Mouse (Mus musculus): ENCODE data around the gene Plscr3. TPM values are rescaled to one million over a fixed set of nuclear protein-coding genes. Genes with fewer than 3 reads are reported as not detected.

The Plscr3 gene
- polyA plus RNA-seq, 1 experiment: 34.2 TPM

GRCm38 (mm10) chr11:69891482-69891881 is 45.3 kb downstream of the Plscr3 start:
- TF ChIP-seq CTCF (IDR thresholded peaks at IDR 0.05; ENCODE audit: borderline replicate concordance, insufficient read depth, low read depth, low read length) (no peak), POLR2A (IDR thresholded peaks at IDR 0.05; ENCODE audit: borderline replicate concordance, insufficient read depth, low read length) (no peak)
- Histone ChIP-seq H3K4me3 (replicated peaks; ENCODE audit: insufficient read depth, low read depth, low read length) (no peak overlapping the region), H3K4me1 (ENCODE audit: control insufficient read depth, insufficient read depth, low read length) (no peaks in the 10 kb centered on the region), H3K27ac (ENCODE audit: insufficient read depth, low read length) (no peak overlapping the region), H3K27me3 (ENCODE audit: control insufficient read depth, insufficient read depth, low read length) (no peaks in the 10 kb centered on the region)
- no peak for DNase-seq
- 36% methylated on average over 4 of the region's 4 CpGs for WGBS

GRCm38 (mm10) chr11:69894671-69895070 is 48.5 kb downstream of the Plscr3 start:
- TF ChIP-seq CTCF (IDR thresholded peaks at IDR 0.05; ENCODE audit: borderline replicate concordance, insufficient read depth, low read depth, low read length): no peak
- no peak for TF ChIP-seq POLR2A (IDR thresholded peaks at IDR 0.05; ENCODE audit: borderline replicate concordance, insufficient read depth, low read length)
- Histone ChIP-seq H3K4me3 (replicated peaks; ENCODE audit: insufficient read depth, low read depth, low read length) (no peak overlapping the region), H3K4me1 (ENCODE audit: control insufficient read depth, insufficient read depth, low read length) (no peaks in the 10 kb centered on the region), H3K27me3 (ENCODE audit: control insufficient read depth, insufficient read depth, low read length) (no peaks in the 10 kb centered on the region), H3K27ac (ENCODE audit: insufficient read depth, low read length) (no peak overlapping the region)
- WGBS: 90% methylated on average over 5 of the region's 5 CpGs
- DNase-seq: no peak

GRCm38 (mm10) chr11:69895291-69895690 is 49.1 kb downstream of the Plscr3 start, which contains the start of gene Acap1:
Gene Acap1, minus strand, starts transcription at chr11:69895539.
- DNase-seq: no peak
- TF ChIP-seq CTCF (IDR thresholded peaks at IDR 0.05; ENCODE audit: borderline replicate concordance, insufficient read depth, low read depth, low read length) (no peak), POLR2A (IDR thresholded peaks at IDR 0.05; ENCODE audit: borderline replicate concordance, insufficient read depth, low read length) (no peak)
- Histone ChIP-seq H3K27ac (ENCODE audit: insufficient read depth, low read length) (no peak within 1 kb of the TSS), H3K4me1 (ENCODE audit: control insufficient read depth, insufficient read depth, low read length) (no peaks in the 10 kb centered on the region), H3K27me3 (ENCODE audit: control insufficient read depth, insufficient read depth, low read length) (no peaks in the 10 kb centered on the region), H3K4me3 (replicated peaks; ENCODE audit: insufficient read depth, low read depth, low read length) (no peak within 1 kb of the TSS)
- 76% methylated on average over 4 of the region's 4 CpGs for WGBS

GRCm38 (mm10) chr11:69899870-69900269 is 53.7 kb downstream of the Plscr3 start:
- Histone ChIP-seq H3K27ac (ENCODE audit: insufficient read depth, low read length) (no peak overlapping the region), H3K4me1 (ENCODE audit: control insufficient read depth, insufficient read depth, low read length) (0 out of 2 replicates have a peak, but pooled peaks cover 6% of the 10 kb centered on the region), H3K27me3 (ENCODE audit: control insufficient read depth, insufficient read depth, low read length) (no peaks in the 10 kb centered on the region), H3K4me3 (replicated peaks; ENCODE audit: insufficient read depth, low read depth, low read length) (no peak overlapping the region)
- 6% methylated on average over 4 of the region's 4 CpGs for WGBS
- no peak for DNase-seq
- no peak for TF ChIP-seq POLR2A (IDR thresholded peaks at IDR 0.05; ENCODE audit: borderline replicate concordance, insufficient read depth, low read length)

GRCm38 (mm10) chr11:69900471-69901405 is 54.6 kb downstream of the Plscr3 start, which contains the start of the genes 2810408A11Rik and Neurl4:
Gene 2810408A11Rik, minus strand, starts transcription at chr11:69900987.
Gene Neurl4, plus strand, starts transcription at chr11:69901072.
- peak; percentile 75; the same call in 1 of the 2 replicates for TF ChIP-seq POLR2A (IDR thresholded peaks at IDR 0.05; ENCODE audit: borderline replicate concordance, insufficient read depth, low read length)
- no peak for TF ChIP-seq CTCF (IDR thresholded peaks at IDR 0.05; ENCODE audit: borderline replicate concordance, insufficient read depth, low read depth, low read length)
- no peaks in the 10 kb centered on the region for H3K27me3 ChIP-seq (ENCODE audit: control insufficient read depth, insufficient read depth, low read length)
- 0 out of 2 replicates have a peak, but pooled peaks cover 6% of the 10 kb centered on the region for H3K4me1 ChIP-seq (ENCODE audit: control insufficient read depth, insufficient read depth, low read length)
- H3K4me3 ChIP-seq (replicated peaks; ENCODE audit: insufficient read depth, low read depth, low read length): peak within 1 kb of the TSS; percentile 72
- under 1% methylated on average over 38 of the region's 38 CpGs for WGBS
- H3K27ac ChIP-seq (ENCODE audit: insufficient read depth, low read length): peak within 1 kb of the TSS; percentile 65
- DNase-seq: peak; percentile 90 to 95

- H3K4me1 ChIP-seq (ENCODE audit: control insufficient read depth, insufficient read depth, low read length): 0 out of 2 replicates have a peak, but pooled peaks cover 6% of the 10 kb centered on the region
- DNase-seq: peak; percentile 95 to 97
- H3K4me3 ChIP-seq (replicated peaks; ENCODE audit: insufficient read depth, low read depth, low read length): peak overlapping the region; percentile 72
- WGBS: under 1% methylated on average over 42 of the region's 42 CpGs
- TF ChIP-seq CTCF (IDR thresholded peaks at IDR 0.05; ENCODE audit: borderline replicate concordance, insufficient read depth, low read depth, low read length) (no peak), POLR2A (IDR thresholded peaks at IDR 0.05; ENCODE audit: borderline replicate concordance, insufficient read depth, low read length) (peak; percentile 44; the same call in 1 of the 2 replicates)
- no peaks in the 10 kb centered on the region for H3K27me3 ChIP-seq (ENCODE audit: control insufficient read depth, insufficient read depth, low read length)
- H3K27ac ChIP-seq (ENCODE audit: insufficient read depth, low read length): peak overlapping the region; percentile 65
Measured at GRCm38 (mm10) chr11:69901406-69901846, 55.2 kb downstream of the Plscr3 start.

Other genes starting within 250 kb of the Plscr3 start
- gene Atp1b2, start 240.4 kb upstream of the Plscr3 start, polyA plus RNA-seq (2012; rRNA removed): 890 and 950 TPM in 2 replicates
- 0.11 TPM in 2 replicates for gene Shbg, start 228.5 kb upstream of the Plscr3 start, polyA plus RNA-seq (2012; rRNA removed)
- gene Sat2, start 224.4 kb upstream of the Plscr3 start, polyA plus RNA-seq (2012; rRNA removed): 32.4 and 33.5 TPM in 2 replicates
- gene Fxr2, start 213.4 kb upstream of the Plscr3 start, polyA plus RNA-seq (2012; rRNA removed): 176 and 183 TPM in 2 replicates
- gene Sox15, start 191.1 kb upstream of the Plscr3 start, polyA plus RNA-seq (2012; rRNA removed): not detected in 2 replicates
- gene Mpdu1, start 183.7 kb upstream of the Plscr3 start, polyA plus RNA-seq (2012; rRNA removed): 115 and 120 TPM in 2 replicates
- gene Cd68, start 180.2 kb upstream of the Plscr3 start, polyA plus RNA-seq (2012; rRNA removed): 3.7 and 4.5 TPM in 2 replicates
- 316 and 321 TPM in 2 replicates for gene Eif4a1, start 174.0 kb upstream of the Plscr3 start, polyA plus RNA-seq (2012; rRNA removed)
- gene Senp3, start 164.3 kb upstream of the Plscr3 start, polyA plus RNA-seq (2012; rRNA removed): 110 and 152 TPM in 2 replicates
- 4.8 and 4.9 TPM in 2 replicates for gene Tnfsf13, start 160.6 kb upstream of the Plscr3 start, polyA plus RNA-seq (2012; rRNA removed)
- 31.2 and 35.3 TPM in 2 replicates for gene Tnfsf12, start 150.5 kb upstream of the Plscr3 start, polyA plus RNA-seq (2012; rRNA removed)
- gene Tnfsfm13, start 150.3 kb upstream of the Plscr3 start, polyA plus RNA-seq (2012; rRNA removed): 3.3 and 4.2 TPM in 2 replicates
- gene Polr2a, start 87.7 kb upstream of the Plscr3 start, polyA plus RNA-seq (2012; rRNA removed): 35.3 and 42.3 TPM in 2 replicates
- gene Slc35g3, start 84.4 kb upstream of the Plscr3 start, polyA plus RNA-seq (2012; rRNA removed): not detected in 2 replicates
- gene Zbtb4, start 80.5 kb upstream of the Plscr3 start, polyA plus RNA-seq (2012; rRNA removed): 69.8 and 71.1 TPM in 2 replicates
- gene Chrnb1, start 50.4 kb upstream of the Plscr3 start, polyA plus RNA-seq (2012; rRNA removed): 1.6 and 2.9 TPM in 2 replicates
- gene Fgf11, start 44.5 kb upstream of the Plscr3 start, polyA plus RNA-seq (2012; rRNA removed): 47.0 and 49.4 TPM in 2 replicates
- gene Tmem102, start 40.8 kb upstream of the Plscr3 start, polyA plus RNA-seq (2012; rRNA removed): 0.28 and 0.36 TPM in 2 replicates
- gene Gm39566, start 31.1 kb upstream of the Plscr3 start, polyA plus RNA-seq (2012; rRNA removed): not detected in 2 replicates
- not detected in 2 replicates for gene Spem2, start 27.9 kb upstream of the Plscr3 start, polyA plus RNA-seq (2012; rRNA removed)
- 1.4 TPM in 2 replicates for gene Spem1, start 24.2 kb upstream of the Plscr3 start, polyA plus RNA-seq (2012; rRNA removed)
- gene Nlgn2, start 8.6 kb upstream of the Plscr3 start, polyA plus RNA-seq (2012; rRNA removed): 116 and 122 TPM in 2 replicates
- 200 and 210 TPM in 2 replicates for gene Tmem256, start 7.9 kb upstream of the Plscr3 start, polyA plus RNA-seq (2012; rRNA removed)
- 0.21 and 0.39 TPM in 2 replicates for gene Tnk1, start 12.4 kb downstream of the Plscr3 start, polyA plus RNA-seq (2012; rRNA removed)
- gene Tmem95, start 31.6 kb downstream of the Plscr3 start, polyA plus RNA-seq (2012; rRNA removed): not detected in 2 replicates
- gene Kctd11, start 35.0 kb downstream of the Plscr3 start, polyA plus RNA-seq (2012; rRNA removed): 1.9 and 2.2 TPM in 2 replicates
- 0.18 and 0.24 TPM in 2 replicates for gene Acap1, start 49.2 kb downstream of the Plscr3 start, polyA plus RNA-seq (2012; rRNA removed)
- 0.36 and 0.43 TPM in 2 replicates for gene 2810408A11Rik, start 54.6 kb downstream of the Plscr3 start, polyA plus RNA-seq (2012; rRNA removed)
- 119 and 128 TPM in 2 replicates for gene Neurl4, start 54.7 kb downstream of the Plscr3 start, polyA plus RNA-seq (2012; rRNA removed)
- gene Gps2, start 67.5 kb downstream of the Plscr3 start, polyA plus RNA-seq (2012; rRNA removed): 78.9 and 87.5 TPM in 2 replicates
- 514 and 533 TPM in 2 replicates for gene Eif5a, start 75.6 kb downstream of the Plscr3 start, polyA plus RNA-seq (2012; rRNA removed)
- gene Ybx2, start 89.4 kb downstream of the Plscr3 start, polyA plus RNA-seq (2012; rRNA removed): 16.5 and 16.8 TPM in 2 replicates
- gene Slc2a4, start 101.8 kb downstream of the Plscr3 start, polyA plus RNA-seq (2012; rRNA removed): 5.9 and 7.2 TPM in 2 replicates
- 0.33 TPM in 1 of 2 replicates, not detected in the other for gene Cldn7, start 118.4 kb downstream of the Plscr3 start, polyA plus RNA-seq (2012; rRNA removed)
- 93.9 and 108 TPM in 2 replicates for gene Ctdnep1, start 134.8 kb downstream of the Plscr3 start, polyA plus RNA-seq (2012; rRNA removed)
- gene Elp5, start 136.1 kb downstream of the Plscr3 start, polyA plus RNA-seq (2012; rRNA removed): 106 and 109 TPM in 2 replicates
- gene Gabarap, start 144.8 kb downstream of the Plscr3 start, polyA plus RNA-seq (2012; rRNA removed): 344 and 366 TPM in 2 replicates
- gene Phf23, start 149.4 kb downstream of the Plscr3 start, polyA plus RNA-seq (2012; rRNA removed): 41.8 and 44.4 TPM in 2 replicates
- 27.2 and 28.9 TPM in 2 replicates for gene Dvl2, start 154.2 kb downstream of the Plscr3 start, polyA plus RNA-seq (2012; rRNA removed)
- gene Acadvl, start 169.0 kb downstream of the Plscr3 start, polyA plus RNA-seq (2012; rRNA removed): 104 and 112 TPM in 2 replicates
- gene Dlg4, start 170.6 kb downstream of the Plscr3 start, polyA plus RNA-seq (2012; rRNA removed): 352 and 374 TPM in 2 replicates
- 13.8 and 17.1 TPM in 2 replicates for gene Asgr1, start 207.7 kb downstream of the Plscr3 start, polyA plus RNA-seq (2012; rRNA removed)
- 0.11 and 0.17 TPM in 2 replicates for gene Asgr2, start 246.3 kb downstream of the Plscr3 start, polyA plus RNA-seq (2012; rRNA removed)

Measured in cerebellum, adult 2 months (tissue).